Mouse (Mus musculus) stomach, postnatal 0 days (tissue): Measurements from ENCODE around the gene Actn1. TPM values are rescaled to one million over a fixed set of nuclear protein-coding genes. Genes with fewer than 3 reads are reported as not detected.

ENCODE experiments used
- ATAC-seq: fragments of 200-750 bp; cut with Nextera tagmentation; 2 replicates; pipeline ENCODE4 v1.8.0; 2017; ENCODE audit not compliant: low FRiP score, low TSS enrichment
- DNase-seq: peaks from one replicate; pipeline ENCODE4 v3.0.0-alpha.2; 2016; ENCODE audit warnings: low spot score
- H3K27ac ChIP-seq: fragments of 300-500 bp; sonication (generic); replicated peaks from 2 replicates; pipeline ENCODE4 v1.5.1; 2014; ENCODE audit warnings: mild to moderate bottlenecking, control low read depth
- H3K27me3 ChIP-seq: fragments of 300-500 bp; sonication (generic); 2 replicates; pipeline ENCODE4 v1.6.1; 2014; ENCODE audit warnings: low read length; ENCODE audit not compliant: control insufficient read depth, insufficient read depth
- H3K36me3 ChIP-seq: fragments of 300-500 bp; sonication (generic); 2 replicates; pipeline ENCODE4 v1.6.1; 2014; ENCODE audit warnings: low read length, mixed read lengths; ENCODE audit not compliant: control insufficient read depth, insufficient read depth
- H3K4me1 ChIP-seq: fragments of 300-500 bp; sonication (generic); replicated peaks from 2 replicates; pipeline ENCODE4 v1.6.1; 2014; ENCODE audit warnings: antibody characterized with exemption; ENCODE audit not compliant: control insufficient read depth, insufficient read depth
- H3K4me2 ChIP-seq: fragments of 300-500 bp; sonication (generic); replicated peaks from 2 replicates; pipeline ENCODE4 v1.6.1; 2014; ENCODE audit warnings: low read depth, mild to moderate bottlenecking, control low read depth, moderate library complexity
- H3K4me3 ChIP-seq: fragments of 300-500 bp; sonication (generic); 2 replicates; pipeline ENCODE4 v1.5.1; 2014; ENCODE audit warnings: low read depth, low read length, control low read depth
- H3K9ac ChIP-seq: fragments of 300-500 bp; sonication (generic); 2 replicates; pipeline ENCODE4 v1.6.1; 2014; ENCODE audit warnings: mild to moderate bottlenecking, low read length, control low read depth, mixed read lengths
- H3K9me3 ChIP-seq: fragments of 300-500 bp; sonication (generic); 2 replicates; pipeline ENCODE4 v1.6.1; 2016; ENCODE audit warnings: low read length; ENCODE audit not compliant: control insufficient read depth
- CTCF ChIP-seq: IDR thresholded peaks from 2 replicates; pipeline ENCODE4 v1.5.1; 2016; ENCODE audit warnings: antibody characterized with exemption, low read depth, mild to moderate bottlenecking, moderate library complexity
- EP300 ChIP-seq: optimal IDR thresholded peaks from 2 replicates; pipeline ENCODE3; 2016; ENCODE audit warnings: antibody characterized with exemption
- WGBS: fragments of 180-500 bp; shearing (Covaris S2); extraction: QIAGEN DNeasy Blood & Tissue Kit; methylation state at CpG from one replicate; pipeline ENCODE4 v1.1.7; 2014; 5-methylcytosine and 5-hydroxymethylcytosine counted together
- polyA plus RNA-seq: library from polyadenylated mRNA; unstranded; fragments of >200 nt; fragmentation: Nextera tagmentation; extraction: Ambion mirVana; gene quantifications from 2 replicates; pipeline ENCODE4 v1.2.1, GENCODE M21; 2015

Actn1 gene
- polyA plus RNA-seq, 1 experiment from 2014 or later: 36.8 TPM

- no peaks in the 10 kb centered on the region for H3K36me3 ChIP-seq
- H3K4me3 ChIP-seq: no peak overlapping the region
- H3K9me3 ChIP-seq: no peaks in the 10 kb centered on the region
- H3K9ac ChIP-seq: no peak overlapping the region
- H3K27ac ChIP-seq: no peak overlapping the region
- H3K4me2 ChIP-seq: no peak overlapping the region
- no peaks in the 10 kb centered on the region for H3K27me3 ChIP-seq
- H3K4me1 ChIP-seq: no peaks in the 10 kb centered on the region
- 79% methylated on average over 7 of the region's 8 CpGs for WGBS
- DNase-seq (no peak), ATAC-seq (peak; percentile 53; the same call in 1 of the 2 replicates)
- TF ChIP-seq CTCF: no peak
These were observed 17.3 kb upstream of the Actn1 start for GRCm38 (mm10) chr12:80277428-80277827.

DNA sequence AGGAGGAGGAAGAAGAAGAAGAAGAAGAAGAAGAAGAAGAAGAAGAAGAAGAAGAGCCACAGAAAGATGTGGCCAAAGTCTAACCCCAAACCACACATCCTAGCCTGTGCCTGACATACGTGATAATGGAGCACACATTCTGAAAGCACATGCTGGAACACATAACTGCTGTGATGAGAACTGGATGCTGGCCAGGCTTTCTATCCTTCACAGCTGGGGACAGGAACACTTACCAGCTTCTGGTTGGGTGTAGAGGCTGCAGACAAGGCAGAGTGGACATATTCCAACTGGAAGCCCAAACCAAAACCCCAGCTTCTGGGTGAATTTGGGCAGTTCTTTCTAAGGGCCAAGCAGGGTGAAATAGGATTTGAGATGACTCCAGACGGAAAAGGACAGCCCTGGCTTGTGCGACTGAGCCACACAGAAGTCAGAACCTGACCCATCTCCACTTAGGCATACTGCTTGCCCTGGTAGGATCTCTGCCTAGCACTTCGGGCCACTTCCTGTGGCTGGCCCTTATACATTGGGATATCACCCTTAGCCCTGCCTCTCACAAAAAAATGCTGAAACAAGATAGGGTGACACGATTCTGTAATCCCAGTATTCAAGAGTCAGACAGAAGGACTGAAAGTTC, 15.1 kb upstream of the Actn1 start:
- DNase-seq: no peak
- no peak overlapping the region for H3K27ac ChIP-seq

GRCm38 (mm10) chr12:80273020-80273686, 13.0 kb upstream of the Actn1 start:
- WGBS: 29% methylated on average over 10 of the region's 10 CpGs
- H3K27ac ChIP-seq: no peak overlapping the region

More for the DNA sequence above, 15.1 kb upstream of the Actn1 start:
- Histone ChIP-seq H3K4me3 (no peak overlapping the region), H3K4me2 (no peak overlapping the region), H3K9me3 (no peaks in the 10 kb centered on the region), H3K4me1 (no peaks in the 10 kb centered on the region), H3K9ac (no peak overlapping the region), H3K36me3 (no peaks in the 10 kb centered on the region), H3K27me3 (no peaks in the 10 kb centered on the region)
- WGBS: 59% methylated on average over 5 of the region's 5 CpGs
- ATAC-seq: no peak
- no peak for TF ChIP-seq CTCF
- TF ChIP-seq EP300: no peak

DNA sequence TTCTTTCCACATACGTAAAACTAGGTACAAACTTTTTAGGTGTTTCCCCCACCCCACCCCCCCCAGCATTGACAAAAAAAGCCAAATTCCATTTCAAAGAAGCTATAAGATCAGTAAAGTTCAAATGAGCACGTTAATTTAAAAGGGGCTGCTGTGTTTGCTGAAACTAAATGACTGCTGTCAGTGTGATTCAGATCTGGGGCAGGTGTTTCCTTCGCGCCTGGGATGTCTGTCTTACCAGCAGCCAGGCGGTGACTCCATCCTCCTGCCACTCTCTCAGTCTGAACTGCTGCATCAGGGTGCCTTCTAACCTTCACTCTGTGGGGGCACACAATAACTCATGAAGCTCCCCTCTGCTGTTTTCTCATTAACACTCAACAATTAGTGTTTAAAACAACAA, 11.6 kb upstream of the Actn1 start:
- TF ChIP-seq CTCF: no peak
- TF ChIP-seq EP300: no peak
- Histone ChIP-seq H3K4me2 (no peak overlapping the region), H3K36me3 (no peaks in the 10 kb centered on the region), H3K9ac (no peak overlapping the region), H3K4me3 (no peak overlapping the region), H3K4me1 (no peaks in the 10 kb centered on the region), H3K27ac (no peak overlapping the region), H3K9me3 (no peaks in the 10 kb centered on the region), H3K27me3 (no peaks in the 10 kb centered on the region)
- ATAC-seq (no peak), DNase-seq (no peak)
- 52% methylated on average over 5 of the region's 5 CpGs for WGBS

More at GRCm38 (mm10) chr12:80273020-80273686, 13.0 kb upstream of the Actn1 start:
- Histone ChIP-seq H3K4me1 (no peaks in the 10 kb centered on the region), H3K4me3 (no peak overlapping the region), H3K36me3 (no peaks in the 10 kb centered on the region), H3K4me2 (no peak overlapping the region), H3K27me3 (no peaks in the 10 kb centered on the region), H3K9me3 (no peaks in the 10 kb centered on the region), H3K9ac (no peak overlapping the region)
- DNase-seq (peak; percentile 62), ATAC-seq (no peak)
- TF ChIP-seq CTCF: no peak
- no peak for TF ChIP-seq EP300

DNA sequence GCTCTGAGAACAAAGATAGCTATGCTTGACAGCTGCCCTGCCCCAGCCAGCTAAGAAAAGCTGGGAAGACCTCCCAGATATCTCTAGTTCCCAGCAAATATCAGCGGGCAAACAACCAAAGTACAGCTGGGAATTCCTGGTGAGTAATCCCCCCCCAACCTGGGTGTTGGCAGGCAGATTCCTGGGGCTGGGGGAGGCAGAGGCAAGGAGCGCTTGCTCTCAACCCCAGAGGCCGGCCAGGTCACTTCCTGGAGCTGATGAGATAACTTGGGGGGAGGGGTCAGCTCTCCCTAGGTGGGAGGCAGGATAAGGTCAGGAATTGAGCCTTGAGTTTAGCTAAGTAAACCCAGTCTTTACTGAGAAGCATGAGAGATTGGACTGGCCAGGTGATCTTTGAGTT, 10.8 kb upstream of the Actn1 start:
- Histone ChIP-seq H3K4me2 (no peak overlapping the region), H3K27me3 (no peaks in the 10 kb centered on the region), H3K4me3 (no peak overlapping the region), H3K9me3 (no peaks in the 10 kb centered on the region), H3K4me1 (no peaks in the 10 kb centered on the region), H3K27ac (no peak overlapping the region), H3K9ac (no peak overlapping the region), H3K36me3 (no peaks in the 10 kb centered on the region)
- ATAC-seq: peak; percentile 53; the same call in 1 of the 2 replicates
- WGBS: 25% methylated on average over 3 of the region's 3 CpGs
- TF ChIP-seq EP300 (no peak), CTCF (no peak)
- peak; percentile 54 for DNase-seq

GRCm38 (mm10) chr12:80269303-80269702, 9.1 kb upstream of the Actn1 start:
- no peak overlapping the region for H3K4me2 ChIP-seq
- H3K9ac ChIP-seq: no peak overlapping the region
- no peaks in the 10 kb centered on the region for H3K9me3 ChIP-seq
- 90% methylated on average over 2 of the region's 2 CpGs for WGBS
- TF ChIP-seq CTCF (no peak), EP300 (no peak)
- no peaks in the 10 kb centered on the region for H3K4me1 ChIP-seq
- H3K27me3 ChIP-seq: no peaks in the 10 kb centered on the region
- no peak overlapping the region for H3K4me3 ChIP-seq
- DNase-seq (no peak), ATAC-seq (no peak)
- no peaks in the 10 kb centered on the region for H3K36me3 ChIP-seq
- no peak overlapping the region for H3K27ac ChIP-seq
